Mouse (Mus musculus) ovary, postnatal 10 days (tissue): ENCODE measurements around the gene Slc12a6.

ENCODE experiments used
- DNase-seq: peaks from one replicate; pipeline ENCODE4 v3.0.0; 2022; ENCODE audit warnings: low spot score

Gene Slc12a6

GRCm38 (mm10) chr2:112265448-112266241 lies at the start of gene Slc12a6:
Gene Slc12a6 (plus strand): TSS chr2:112265825.
- DNase-seq = peak; percentile 86

- no peak for DNase-seq
These were observed 49.6 kb upstream of the Slc12a6 start for GRCm38 (mm10) chr2:112215977-112216376.

- no peak for DNase-seq
These were observed 48.0 kb upstream of the Slc12a6 start for GRCm38 (mm10) chr2:112217614-112218013.

GRCm38 (mm10) chr2:112220880-112221279 lies 44.7 kb upstream of the Slc12a6 start:
- no peak for DNase-seq

- DNase-seq = no peak
These were observed 43.0 kb upstream of the Slc12a6 start for GRCm38 (mm10) chr2:112222607-112223006.

GRCm38 (mm10) chr2:112224356-112224755 lies 41.3 kb upstream of the Slc12a6 start:
- DNase-seq = no peak

GRCm38 (mm10) chr2:112232623-112233022 lies 33.0 kb upstream of the Slc12a6 start:
- DNase-seq = no peak

GRCm38 (mm10) chr2:112236620-112237019 lies 29.0 kb upstream of the Slc12a6 start:
- no peak for DNase-seq

GRCm38 (mm10) chr2:112238006-112238405 lies 27.6 kb upstream of the Slc12a6 start:
- no peak for DNase-seq

GRCm38 (mm10) chr2:112239212-112239934 lies 26.3 kb upstream of the Slc12a6 start, which contains the start of gene Lpcat4:
Gene Lpcat4 (plus strand): TSS chr2:112239468.
- DNase-seq = peak; percentile 88

GRCm38 (mm10) chr2:112239935-112240721 lies 25.5 kb upstream of the Slc12a6 start:
- no peak for DNase-seq

GRCm38 (mm10) chr2:112241787-112242186 lies 23.8 kb upstream of the Slc12a6 start:
- no peak for DNase-seq

GRCm38 (mm10) chr2:112245307-112245706 lies 20.3 kb upstream of the Slc12a6 start:
- no peak for DNase-seq

- DNase-seq = no peak
These were observed 19.4 kb upstream of the Slc12a6 start for GRCm38 (mm10) chr2:112246193-112246592.

- DNase-seq = no peak
These were observed 18.3 kb upstream of the Slc12a6 start for GRCm38 (mm10) chr2:112247323-112247722.

- DNase-seq = no peak
These were observed 15.7 kb upstream of the Slc12a6 start for GRCm38 (mm10) chr2:112249780-112250453.

- no peak for DNase-seq
These were observed 10.7 kb upstream of the Slc12a6 start for GRCm38 (mm10) chr2:112254675-112255515.

GRCm38 (mm10) chr2:112259241-112259962 lies 6.2 kb upstream of the Slc12a6 start, which contains the start of gene Nutm1:
Gene Nutm1 (minus strand): TSS chr2:112259291.
- no peak for DNase-seq

GRCm38 (mm10) chr2:112261748-112262653 lies 3.6 kb upstream of the Slc12a6 start, which contains the start of gene Nop10:
Gene Nop10 (plus strand): TSS chr2:112261926.
- DNase-seq = peak; percentile 46
